Mouse (Mus musculus) thymus, adult 2 months (tissue): ENCODE measurements at regions not wholly inside any gene's neighbourhood (a gene's known extent, or its start where the extent isn't known, plus 50 kb on each side); places are given as distances from the start of the nearest gene placed in this dataset.

Source experiments
- CTCF ChIP-seq: fragments of 200-500 bp; IDR thresholded peaks from 2 replicates; pipeline ENCODE4 v1.5.1; 2012; ENCODE audit warnings: mild to moderate bottlenecking, control low read depth, low read length, moderate library complexity, borderline replicate concordance; ENCODE audit not compliant: control insufficient read depth, poor library complexity, insufficient read depth; ENCODE audit errors: extremely low read depth
- POLR2A ChIP-seq: fragments of 200-500 bp; IDR thresholded peaks from 2 replicates; pipeline ENCODE4 v1.6.1; 2012; ENCODE audit warnings: mild to moderate bottlenecking, low read length, control low read depth, moderate library complexity; ENCODE audit not compliant: control insufficient read depth, poor library complexity, insufficient read depth; ENCODE audit errors: extremely low read depth

GRCm38 (mm10) chr13:100890457-100890856 is 57.2 kb upstream of the Slc30a5 start:
- TF ChIP-seq CTCF, result no peak
- TF ChIP-seq POLR2A, result no peak
